Mouse (Mus musculus) cortical plate, adult 2 months (tissue): Measurements from ENCODE around the gene Dusp2.

ENCODE experiments used
- CTCF ChIP-seq: fragments of 200-500 bp; IDR thresholded peaks from 2 replicates; pipeline ENCODE4 v1.5.1; 2011; ENCODE audit warnings: mild to moderate bottlenecking, control low read depth, low read length; ENCODE audit not compliant: insufficient read depth; ENCODE audit errors: extremely low read depth
- POLR2A ChIP-seq: fragments of 200-500 bp; IDR thresholded peaks from 2 replicates; pipeline ENCODE4 v1.6.1; 2011; ENCODE audit warnings: mild to moderate bottlenecking, low read length, control low read depth; ENCODE audit not compliant: insufficient read depth; ENCODE audit errors: extremely low read depth

DNA sequence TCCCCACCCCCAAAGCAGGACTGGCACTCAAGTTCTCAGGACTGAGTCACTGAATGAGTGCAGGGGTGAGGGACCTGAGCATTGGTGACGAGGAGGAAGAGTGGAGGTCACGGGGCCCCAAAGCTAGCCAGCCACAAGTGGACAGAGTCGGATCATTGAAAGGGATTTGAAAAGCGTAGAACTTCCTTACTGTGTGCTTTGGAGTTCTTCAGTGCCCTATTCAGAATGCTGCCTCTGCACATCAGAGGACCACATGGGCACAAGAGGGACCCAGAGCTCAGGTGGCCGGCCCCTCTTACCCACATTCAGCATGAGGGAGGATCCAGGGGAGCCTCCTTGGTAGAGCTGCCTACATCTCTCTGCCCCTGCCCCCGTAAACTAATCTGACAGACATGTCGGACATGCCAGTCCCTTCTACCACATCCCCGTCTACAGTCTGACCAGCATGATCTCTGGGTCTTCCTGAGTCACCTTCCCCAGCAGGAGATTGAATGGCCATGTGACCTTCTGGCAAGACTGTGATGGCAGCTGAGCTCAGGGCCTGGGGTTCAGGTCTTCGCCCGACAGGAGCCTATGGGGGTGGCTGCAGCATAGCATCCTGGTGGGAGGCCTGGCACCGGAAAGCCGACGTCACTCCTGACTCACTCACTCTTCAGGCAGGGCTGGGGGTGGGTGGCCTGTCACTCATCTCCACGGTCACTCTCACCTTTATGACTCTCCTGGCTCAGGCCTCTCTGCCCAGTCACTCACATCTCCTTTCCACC lies 3.0 kb upstream of the Dusp2 start:
- TF ChIP-seq CTCF, result no peak
- TF ChIP-seq POLR2A, result no peak
